ENCODE assay signal across 23 mouse cellular contexts in genomic region chr14:80137541-80137940, GRCm38 (mm10).
DNase-seq lines count a peak whose midpoint lies in the region; ATAC-seq and TF ChIP-seq lines count a peak whose summit lies in the region.
"Had no signal": no experiment of that assay in that cellular context is flagged by ENCODE, and none has a peak within 500 bp of the region (broad histone marks: within the 10 kb centered on the region; RNA-seq: fewer than 3 reads in every experiment).

No protein-coding gene starts in this region.

- no peak overlapping the region for H3K4me2 ChIP-seq in hindbrain, postnatal 0 days (ENCODE audit: low read depth, low read length)
- H3K4me2 ChIP-seq in forebrain, embryonic 13.5 days, result no peak overlapping the region
- no peak overlapping the region for H3K4me2 ChIP-seq in hindbrain, embryonic 12.5 days (replicated peaks)
- no peak overlapping the region for H3K4me2 ChIP-seq in midbrain, embryonic 14.5 days (ENCODE audit: low read length)
- no peak overlapping the region for H3K4me2 ChIP-seq in liver, postnatal 0 days (ENCODE audit: low read depth, low read length)
- H3K4me2 ChIP-seq: embryonic facial prominence, embryonic 12.5 days; limb, embryonic 12.5 days; liver, embryonic 11.5 days had no signal

- TF ChIP-seq CTCF in hindbrain, postnatal 0 days (IDR thresholded peaks at IDR 0.05; ENCODE audit: low read depth), result no peak
- no peak for TF ChIP-seq CTCF in liver, postnatal 0 days (IDR thresholded peaks at IDR 0.05; ENCODE audit: low read depth)

- no peaks in the 10 kb centered on the region for H3K27me3 ChIP-seq in hindbrain, embryonic 10.5 days (ENCODE audit: insufficient read depth, poor library complexity, severe bottlenecking)
- H3K27me3 ChIP-seq in hindbrain, postnatal 0 days (ENCODE audit: insufficient read depth, low read length), result no peaks in the 10 kb centered on the region
- H3K27me3 ChIP-seq in forebrain, embryonic 13.5 days, result no peaks in the 10 kb centered on the region
- H3K27me3 ChIP-seq in hindbrain, embryonic 12.5 days, result no peaks in the 10 kb centered on the region
- no peaks in the 10 kb centered on the region for H3K27me3 ChIP-seq in midbrain, embryonic 14.5 days (ENCODE audit: control insufficient read depth, insufficient read depth, low read length)
- H3K27me3 ChIP-seq in liver, postnatal 0 days (ENCODE audit: insufficient read depth, low read length), result no peaks in the 10 kb centered on the region
- H3K27me3 ChIP-seq: embryonic facial prominence, embryonic 12.5 days; limb, embryonic 12.5 days had no signal

- no peak for TF ChIP-seq EP300 in liver, postnatal 0 days (IDR thresholded peaks at IDR 0.05; ENCODE audit: low read depth)

- H3K9me3 ChIP-seq in hindbrain, embryonic 10.5 days, result no peaks in the 10 kb centered on the region
- no peaks in the 10 kb centered on the region for H3K9me3 ChIP-seq in hindbrain, postnatal 0 days (ENCODE audit: low read length)
- no peaks in the 10 kb centered on the region for H3K9me3 ChIP-seq in forebrain, embryonic 13.5 days (replicated peaks)
- H3K9me3 ChIP-seq in hindbrain, embryonic 12.5 days (replicated peaks), result no peaks in the 10 kb centered on the region
- H3K9me3 ChIP-seq in midbrain, embryonic 14.5 days (ENCODE audit: control insufficient read depth, low read length), result no peaks in the 10 kb centered on the region
- H3K9me3 ChIP-seq in liver, postnatal 0 days (ENCODE audit: low read length), result no peaks in the 10 kb centered on the region
- H3K9me3 ChIP-seq: embryonic facial prominence, embryonic 12.5 days; heart, embryonic 10.5 days; limb, embryonic 12.5 days had no signal

- H3K27ac ChIP-seq in hindbrain, embryonic 10.5 days, result peak overlapping the region; percentile 56; the same call in 1 of the 2 replicates
- no peak overlapping the region for H3K27ac ChIP-seq in hindbrain, postnatal 0 days
- H3K27ac ChIP-seq in forebrain, embryonic 13.5 days, result peak overlapping the region; percentile 28; the same call in 1 of the 2 replicates
- H3K27ac ChIP-seq in hindbrain, embryonic 12.5 days, result peak overlapping the region; percentile 64
- 0 out of 2 replicates have a peak overlapping the region, but pooled peaks have one; percentile 6 for H3K27ac ChIP-seq in midbrain, embryonic 14.5 days (replicated peaks; ENCODE audit: low read depth, low read length)
- no peak overlapping the region for H3K27ac ChIP-seq in liver, postnatal 0 days (ENCODE audit: low read depth)
- H3K27ac ChIP-seq: embryonic facial prominence, embryonic 12.5 days; heart, embryonic 10.5 days; limb, embryonic 12.5 days; stomach, postnatal 0 days had no signal

- H3K4me3 ChIP-seq in hindbrain, embryonic 10.5 days, result no peak overlapping the region
- no peak overlapping the region for H3K4me3 ChIP-seq in hindbrain, postnatal 0 days (ENCODE audit: low read length)
- H3K4me3 ChIP-seq in forebrain, embryonic 13.5 days, result no peak overlapping the region
- H3K4me3 ChIP-seq in hindbrain, embryonic 12.5 days, result no peak overlapping the region
- H3K4me3 ChIP-seq in midbrain, embryonic 14.5 days (replicated peaks; ENCODE audit: low read depth, low read length), result no peak overlapping the region
- H3K4me3 ChIP-seq in liver, postnatal 0 days (ENCODE audit: low read depth, low read length), result no peak overlapping the region
- H3K4me3 ChIP-seq: embryonic facial prominence, embryonic 12.5 days; heart, embryonic 10.5 days; limb, embryonic 12.5 days had no signal

- 51% methylated on average over 5 of the region's 5 CpGs for WGBS in hindbrain, embryonic 10.5 days
- WGBS in hindbrain, postnatal 0 days, result 39% methylated on average over 5 of the region's 5 CpGs
- 36% methylated on average over 5 of the region's 5 CpGs for WGBS in forebrain, embryonic 13.5 days
- 36% methylated on average over 5 of the region's 5 CpGs for WGBS in hindbrain, embryonic 12.5 days
- WGBS in midbrain, embryonic 14.5 days, result 37% methylated on average over 5 of the region's 5 CpGs
- WGBS in liver, postnatal 0 days (ENCODE audit: insufficient replicate concordance), result 63% methylated on average over 5 of the region's 5 CpGs

- peak; percentile 6 for DNase-seq in hindbrain, embryonic 10.5 days (ENCODE audit: low spot score)
- no peak for DNase-seq in hindbrain, postnatal 0 days (ENCODE audit: low spot score)
- DNase-seq in midbrain, embryonic 14.5 days, result peak; percentile 26
- DNase-seq in liver, postnatal 0 days, result no peak
- no peak for DNase-seq in right cerebral cortex, postnatal 36 days (ENCODE audit: low spot score in 2 of 2)
- DNase-seq: B cell, adult 2 months; cerebellum, adult 11-12 months; cerebellum, postnatal 10 days; gastrocnemius, postnatal 36 days; kidney, postnatal 25 days; layer of hippocampus, postnatal 36 days; lung, adult 18-20 months; lung, postnatal 10 days had no signal

- no peak overlapping the region for H3K9ac ChIP-seq in hindbrain, postnatal 0 days (replicated peaks; ENCODE audit: low read length)
- no peak overlapping the region for H3K9ac ChIP-seq in forebrain, embryonic 13.5 days
- no peak overlapping the region for H3K9ac ChIP-seq in hindbrain, embryonic 12.5 days
- no peak overlapping the region for H3K9ac ChIP-seq in midbrain, embryonic 14.5 days (replicated peaks; ENCODE audit: low read length)
- no peak overlapping the region for H3K9ac ChIP-seq in liver, postnatal 0 days (replicated peaks)
- H3K9ac ChIP-seq: embryonic facial prominence, embryonic 12.5 days; limb, embryonic 12.5 days had no signal

- no peak for ATAC-seq in hindbrain, postnatal 0 days
- no peak for ATAC-seq in forebrain, embryonic 13.5 days
- peak; percentile 46; the same call in 1 of the 2 replicates for ATAC-seq in hindbrain, embryonic 12.5 days (ENCODE audit: low FRiP score)
- ATAC-seq in midbrain, embryonic 14.5 days (ENCODE audit: low FRiP score, low TSS enrichment), result no peak
- ATAC-seq in liver, postnatal 0 days, result no peak
- ATAC-seq: intestine, embryonic 16.5 days; Patski had no signal

- peaks cover 37% of the 10 kb centered on the region for H3K4me1 ChIP-seq in hindbrain, embryonic 10.5 days (replicated peaks)
- 0 out of 2 replicates have a peak, but pooled peaks cover 4% of the 10 kb centered on the region for H3K4me1 ChIP-seq in hindbrain, postnatal 0 days (ENCODE audit: insufficient read depth, low read length)
- H3K4me1 ChIP-seq in forebrain, embryonic 13.5 days, result peaks cover 24% of the 10 kb centered on the region
- peaks cover 16% of the 10 kb centered on the region for H3K4me1 ChIP-seq in hindbrain, embryonic 12.5 days
- peaks cover 26% of the 10 kb centered on the region for H3K4me1 ChIP-seq in midbrain, embryonic 14.5 days (ENCODE audit: control insufficient read depth, insufficient read depth, low read length)
- H3K4me1 ChIP-seq in liver, postnatal 0 days (ENCODE audit: insufficient read depth), result no peaks in the 10 kb centered on the region
- H3K4me1 ChIP-seq: embryonic facial prominence, embryonic 12.5 days; heart, embryonic 10.5 days had no signal

- no peaks in the 10 kb centered on the region for H3K36me3 ChIP-seq in hindbrain, embryonic 10.5 days
- H3K36me3 ChIP-seq in hindbrain, postnatal 0 days (ENCODE audit: insufficient read depth, low read length), result no peaks in the 10 kb centered on the region
- no peaks in the 10 kb centered on the region for H3K36me3 ChIP-seq in forebrain, embryonic 13.5 days (ENCODE audit: poor library complexity, severe bottlenecking)
- no peaks in the 10 kb centered on the region for H3K36me3 ChIP-seq in hindbrain, embryonic 12.5 days
- H3K36me3 ChIP-seq in midbrain, embryonic 14.5 days (ENCODE audit: control insufficient read depth, insufficient read depth, low read length), result no peaks in the 10 kb centered on the region
- H3K36me3 ChIP-seq in liver, postnatal 0 days (replicated peaks; ENCODE audit: insufficient read depth, low read length), result no peaks in the 10 kb centered on the region
- H3K36me3 ChIP-seq: embryonic facial prominence, embryonic 12.5 days; G1E; heart, embryonic 10.5 days; limb, embryonic 12.5 days had no signal

Comparison
In these comparisons a context has a peak if more than half of its experiments do, and no peak if none do; other contexts are left out.
1. DNase-seq: peak in hindbrain, embryonic 10.5 days (single experiment) and midbrain, embryonic 14.5 days (single experiment); none in hindbrain, postnatal 0 days (single experiment), liver, postnatal 0 days (single experiment) and right cerebral cortex, postnatal 36 days (0 of 2).
2. H3K27ac ChIP-seq: peak in hindbrain, embryonic 10.5 days (single experiment), forebrain, embryonic 13.5 days (single experiment), hindbrain, embryonic 12.5 days (single experiment) and midbrain, embryonic 14.5 days (single experiment); none in hindbrain, postnatal 0 days (single experiment) and liver, postnatal 0 days (single experiment).